Mouse (Mus musculus) ES-Bruce4 (cell line): ENCODE results near the gene Ski.

ENCODE experiments used
- CTCF ChIP-seq: IDR thresholded peaks from one replicate; pipeline ENCODE4 v1.8.1; 2011; ENCODE audit warnings: low read depth, low read length
- POLR2A ChIP-seq: IDR thresholded peaks from one replicate; pipeline ENCODE4 v1.8.1; 2011; ENCODE audit warnings: low read length; ENCODE audit not compliant: insufficient read depth

DNA sequence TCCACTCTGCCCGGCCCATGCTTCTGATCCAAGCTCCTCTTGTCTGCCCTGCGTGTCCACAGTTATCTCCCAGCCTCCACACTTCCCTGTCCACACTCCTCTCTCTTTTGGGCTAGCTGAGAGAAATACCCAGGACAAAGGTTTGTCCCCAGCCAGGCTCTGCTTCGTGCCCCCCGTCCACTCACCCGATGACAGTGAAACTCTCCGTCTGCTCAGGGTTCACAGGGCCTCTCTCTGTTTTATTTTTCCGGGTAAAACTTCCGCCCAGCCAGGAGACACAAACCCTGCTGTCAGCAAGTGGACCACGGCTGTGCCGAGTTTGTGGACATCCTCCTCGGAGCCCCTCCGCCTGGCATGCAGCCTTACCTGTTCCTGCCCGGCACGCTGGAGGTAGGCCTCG is 94.0 kb downstream of the Ski start:
- no peak for TF ChIP-seq CTCF
- no peak for TF ChIP-seq POLR2A
